Mouse (Mus musculus) adrenal gland, postnatal 4 days (tissue): ENCODE data around the gene Sec14l3. TPM values are rescaled to one million over a fixed set of nuclear protein-coding genes. Genes with fewer than 3 reads are reported as not detected.
"Not testable (repeated sequence)": the region's sequence is repeated elsewhere in the genome, so short reads cannot be mapped to it uniquely, and the experiment has no call there.

Experiments used
- DNase-seq, 2 experiments: peaks; one replicate each; pipeline ENCODE4 v3.0.0; 2021 to 2022; ENCODE audit warnings: low spot score in 2 of 2, mixed read lengths in 2 of 2
- long read RNA-seq, 2 experiments: library from polyadenylated mRNA; stranded (forward); transcript quantifications; one replicate each; pipeline ENCODE4 v2.0.0; 2021
- total RNA-seq, 2 experiments: library from RNA; stranded (reverse); gene quantifications; 2 replicates each; pipeline ENCODE4 v1.2.3; 2021

The Sec14l3 gene
- under 1 TPM; 0.51 to 0.59 TPM for total RNA-seq
- long read RNA-seq, experiment 1, partial matches to known transcripts: 0 of 1 reads
- long read RNA-seq, experiment 1, other reads (novel, unspliced or antisense): 1 of 1 reads
- long read RNA-seq, experiment 2, partial matches to known transcripts: 0 of 1 reads
- long read RNA-seq, experiment 2, other reads (novel, unspliced or antisense): 1 of 1 reads

- DNase-seq: no peak
Observed at GRCm38 (mm10) chr11:4064627-4065122, at the start of gene Sec14l3. Sec14l3 (plus strand) TSS chr11:4064841.

- not testable (repeated sequence) for DNase-seq
Observed at GRCm38 (mm10) chr11:4015796-4016195, 48.8 kb upstream of the Sec14l3 start.

GRCm38 (mm10) chr11:4022111-4022510 is 42.5 kb upstream of the Sec14l3 start:
- not testable (repeated sequence) for DNase-seq

GRCm38 (mm10) chr11:4023321-4023720 is 41.3 kb upstream of the Sec14l3 start:
- DNase-seq: no peak

GRCm38 (mm10) chr11:4027066-4027465 is 37.6 kb upstream of the Sec14l3 start:
- no peak for DNase-seq

- no peak for DNase-seq
Observed at GRCm38 (mm10) chr11:4027561-4028334, 36.9 kb upstream of the Sec14l3 start.

GRCm38 (mm10) chr11:4029343-4029742 is 35.3 kb upstream of the Sec14l3 start:
- DNase-seq: no peak

GRCm38 (mm10) chr11:4031126-4031941 is 33.3 kb upstream of the Sec14l3 start, which contains the start of gene Sec14l4:
Sec14l4 (plus strand) TSS chr11:4031462.
- no peak for DNase-seq

GRCm38 (mm10) chr11:4031961-4032360 is 32.7 kb upstream of the Sec14l3 start:
- no peak for DNase-seq

GRCm38 (mm10) chr11:4033471-4033870 is 31.2 kb upstream of the Sec14l3 start:
- DNase-seq: no peak

- DNase-seq: no peak
Observed at GRCm38 (mm10) chr11:4034169-4034568, 30.5 kb upstream of the Sec14l3 start.

GRCm38 (mm10) chr11:4035116-4035892 is 29.3 kb upstream of the Sec14l3 start:
- no peak for DNase-seq

- no peak for DNase-seq
Observed at GRCm38 (mm10) chr11:4035916-4036315, 28.7 kb upstream of the Sec14l3 start.

GRCm38 (mm10) chr11:4036365-4037084 is 28.1 kb upstream of the Sec14l3 start:
- DNase-seq: no peak

GRCm38 (mm10) chr11:4039951-4040350 is 24.7 kb upstream of the Sec14l3 start:
- DNase-seq: no peak

- no peak for DNase-seq
Observed at GRCm38 (mm10) chr11:4041123-4041625, 23.5 kb upstream of the Sec14l3 start.

- DNase-seq: no peak
Observed at GRCm38 (mm10) chr11:4043081-4043480, 21.6 kb upstream of the Sec14l3 start.

GRCm38 (mm10) chr11:4046526-4046925 is 18.1 kb upstream of the Sec14l3 start:
- no peak for DNase-seq

GRCm38 (mm10) chr11:4047766-4048165 is 16.9 kb upstream of the Sec14l3 start:
- DNase-seq: no peak

- no peak for DNase-seq
Observed at GRCm38 (mm10) chr11:4048438-4048837, 16.2 kb upstream of the Sec14l3 start.
